Mouse (Mus musculus) MEL (cell line): ENCODE data around the gene Tiam1. TPM values are rescaled to one million over a fixed set of nuclear protein-coding genes. Genes with fewer than 3 reads are reported as not detected.

Experiments used
- DNase-seq: peaks from one replicate; pipeline ENCODE4 v3.0.0; 2011; ENCODE audit warnings: low read depth, low spot score
- H3K27ac ChIP-seq: 2 replicates; pipeline ENCODE4 v1.5.1; 2012; ENCODE audit warnings: low read depth, mild to moderate bottlenecking, control low read depth, low read length, moderate library complexity; ENCODE audit not compliant: control insufficient read depth
- H3K27me3 ChIP-seq, 2 experiments: fragments of 150-350 bp in 1 of 2; sonication (generic) in 1 of 2; 2 replicates each; pipeline ENCODE4 v1.6.1; 2012; ENCODE audit warnings: low read length in 2 of 2, mild to moderate bottlenecking in 2 of 2, improper control_type of control experiment in 1 of 2, moderate library complexity in 1 of 2; ENCODE audit not compliant: insufficient read depth in 2 of 2, control insufficient read depth in 1 of 2
- H3K36me3 ChIP-seq, 2 experiments: 2 replicates each; pipeline ENCODE4 v1.6.1; 2012 to 2014; ENCODE audit warnings: low read length in 2 of 2, improper control_type of control experiment in 1 of 2, inconsistent platforms in 1 of 2, mild to moderate bottlenecking in 1 of 2; ENCODE audit not compliant: insufficient read depth in 2 of 2, control insufficient read depth in 1 of 2
- H3K4me1 ChIP-seq, 2 experiments: fragments of 150-350 bp in 1 of 2; sonication (generic) in 1 of 2; 2 replicates each; pipeline ENCODE4 v1.6.1; 2012; ENCODE audit warnings: low read length in 2 of 2, improper control_type of control experiment in 1 of 2, mild to moderate bottlenecking in 1 of 2; ENCODE audit not compliant: insufficient read depth in 2 of 2, control insufficient read depth in 1 of 2
- H3K4me3 ChIP-seq, 2 experiments: fragments of 150-350 bp in 1 of 2; sonication (generic) in 1 of 2; 2 replicates each; pipeline ENCODE4 v1.5.1; 2012; ENCODE audit warnings: low read depth in 2 of 2, low read length in 2 of 2, mild to moderate bottlenecking in 2 of 2, moderate library complexity in 2 of 2, control low read depth in 1 of 2, improper control_type of control experiment in 1 of 2; ENCODE audit not compliant: control insufficient read depth in 1 of 2, insufficient read depth in 1 of 2
- H3K79me2 ChIP-seq: 2 replicates; pipeline ENCODE4 v1.6.1; 2012; ENCODE audit warnings: mild to moderate bottlenecking, low read length, moderate library complexity; ENCODE audit not compliant: control insufficient read depth, poor library complexity, insufficient read depth
- H3K9ac ChIP-seq: 2 replicates; pipeline ENCODE4 v1.6.1; 2012; ENCODE audit warnings: low read depth, mild to moderate bottlenecking, control low read depth, low read length, moderate library complexity; ENCODE audit not compliant: control insufficient read depth, poor library complexity, severe bottlenecking
- H3K9me3 ChIP-seq: fragments of 150-350 bp; sonication (generic); replicated peaks from 2 replicates; pipeline ENCODE4 v1.6.1; 2012; ENCODE audit warnings: mild to moderate bottlenecking, low read length, improper control_type of control experiment, moderate library complexity; ENCODE audit not compliant: insufficient read depth
- CHD2 ChIP-seq: IDR thresholded peaks from 2 replicates; pipeline ENCODE4 v1.6.1; 2011; ENCODE audit warnings: low read length, improper control_type of control experiment
- E2F4 ChIP-seq: IDR thresholded peaks from 2 replicates; pipeline ENCODE4 v1.6.1; 2011; ENCODE audit warnings: low read depth, low read length, improper control_type of control experiment, borderline replicate concordance
- ELF1 ChIP-seq: IDR thresholded peaks from 2 replicates; pipeline ENCODE4 v1.6.1; 2014; ENCODE audit warnings: low read depth, mild to moderate bottlenecking, inconsistent platforms, low read length, improper control_type of control experiment, moderate library complexity
- GATA1 ChIP-seq: IDR thresholded peaks from 2 replicates; pipeline ENCODE4 v1.6.1; 2011; ENCODE audit warnings: low read depth, low read length, improper control_type of control experiment
- JUND ChIP-seq: IDR thresholded peaks from 2 replicates; pipeline ENCODE4 v1.6.1; 2011; ENCODE audit warnings: low read depth, mild to moderate bottlenecking, improper control_type of control experiment, low read length
- MAZ ChIP-seq: IDR thresholded peaks from 2 replicates; pipeline ENCODE4 v1.6.1; 2012; ENCODE audit warnings: low read depth, mild to moderate bottlenecking, inconsistent platforms, low read length, improper control_type of control experiment
- MEF2A ChIP-seq: IDR thresholded peaks from 2 replicates; pipeline ENCODE4 v1.6.1; 2014; ENCODE audit warnings: low read depth, mild to moderate bottlenecking, inconsistent platforms, low read length, improper control_type of control experiment; ENCODE audit not compliant: poor library complexity, insufficient replicate concordance, severe bottlenecking; ENCODE audit errors: extremely low read depth
- MXI1 ChIP-seq: IDR thresholded peaks from 2 replicates; pipeline ENCODE4 v1.6.1; 2011; ENCODE audit warnings: mild to moderate bottlenecking, low read depth, low read length, improper control_type of control experiment
- MYB ChIP-seq: IDR thresholded peaks from 2 replicates; pipeline ENCODE4 v1.6.1; 2011; ENCODE audit warnings: mild to moderate bottlenecking, low read depth, low read length, improper control_type of control experiment
- MYC ChIP-seq: IDR thresholded peaks from 2 replicates; pipeline ENCODE4 v1.6.1; 2011; ENCODE audit warnings: low read depth, mild to moderate bottlenecking, low read length, improper control_type of control experiment, moderate library complexity
- NELFE ChIP-seq: IDR thresholded peaks from 2 replicates; pipeline ENCODE4 v1.6.1; 2011; ENCODE audit warnings: low read depth, low read length, improper control_type of control experiment
- POLR2A ChIP-seq, 2 experiments: IDR thresholded peaks; 2 replicates each; pipeline ENCODE4 v1.6.1; 2011 to 2012; ENCODE audit warnings: low read length in 2 of 2, mild to moderate bottlenecking in 2 of 2, control low read depth in 1 of 2, improper control_type of control experiment in 1 of 2, low read depth in 1 of 2, moderate library complexity in 1 of 2; ENCODE audit not compliant: control insufficient read depth in 1 of 2, insufficient read depth in 1 of 2, poor library complexity in 1 of 2
- POLR2AphosphoS2 ChIP-seq: IDR thresholded peaks from 2 replicates; pipeline ENCODE4 v1.6.1; 2011; ENCODE audit warnings: low read length, improper control_type of control experiment
- RCOR1 ChIP-seq: IDR thresholded peaks from 2 replicates; pipeline ENCODE4 v1.6.1; 2012; ENCODE audit warnings: low read depth, mild to moderate bottlenecking, inconsistent platforms, low read length, improper control_type of control experiment
- TAL1 ChIP-seq: IDR thresholded peaks from 2 replicates; pipeline ENCODE4 v1.6.1; 2012; ENCODE audit warnings: mild to moderate bottlenecking, inconsistent platforms, low read length, moderate library complexity, mixed read lengths
- TBP ChIP-seq: IDR thresholded peaks from 2 replicates; pipeline ENCODE4 v1.8.0; 2011; ENCODE audit warnings: low read depth, low read length, improper control_type of control experiment
- TCF12 ChIP-seq: IDR thresholded peaks from 2 replicates; pipeline ENCODE4 v1.6.1; 2014; ENCODE audit warnings: low read depth, mild to moderate bottlenecking, inconsistent platforms, low read length, improper control_type of control experiment, moderate library complexity
- ZMIZ1 ChIP-seq: IDR thresholded peaks from 2 replicates; pipeline ENCODE4 v1.6.1; 2012; ENCODE audit warnings: low read depth, mild to moderate bottlenecking, inconsistent platforms, low read length, improper control_type of control experiment, moderate library complexity
- ZNF384 ChIP-seq: IDR thresholded peaks from 2 replicates; pipeline ENCODE4 v1.6.1; 2012; ENCODE audit warnings: low read depth, mild to moderate bottlenecking, inconsistent platforms, low read length, improper control_type of control experiment
- polyA plus RNA-seq, 2 experiments: library from polyadenylated mRNA; stranded (reverse) in 1 of 2; unstranded in 1 of 2; fragments of >175 nt in 1 of 2; fragments of >200 nt in 1 of 2; gene quantifications; 2 replicates each; pipeline versions ENCODE4 v1.2.1 to v1.2.4; 2012; ENCODE audit warnings: low replicate concordance in 2 of 2, low read depth in 1 of 2; ENCODE audit not compliant: insufficient read length in 2 of 2, insufficient read depth in 1 of 2, missing spikeins in 1 of 2
- total RNA-seq: library from RNA; depleted of rRNA; stranded (reverse); fragments of 300-350 nt; gene quantifications from 2 replicates; pipeline ENCODE4 v1.2.3, GENCODE M21; 2012

The Tiam1 gene
- total and polyA plus RNA-seq, 3 experiments: 15.0 to 23.9 (median 19.9) TPM

GRCm38 (mm10) chr16:89818661-89819060 is 324.9 kb downstream of the Tiam1 start:
- Histone ChIP-seq H3K9me3 (no peaks in the 10 kb centered on the region), H3K9ac (no peak overlapping the region), H3K36me3 (no peaks in the 10 kb centered on the region; a peak in 1 of 4 replicates), H3K4me3 (no peak overlapping the region), H3K27ac (no peak overlapping the region), H3K4me1 (no peaks in the 10 kb centered on the region), H3K79me2 (no peaks in the 10 kb centered on the region), H3K27me3 (no peaks in the 10 kb centered on the region)
- no peak for DNase-seq
- TF ChIP-seq TCF12 (no peak), E2F4 (no peak), POLR2A (IDR thresholded peaks at IDR 0.05; ENCODE audit: control insufficient read depth in 1 of 2, insufficient read depth in 1 of 2, low read depth in 1 of 2, low read length in 2 of 2, poor library complexity in 1 of 2) (no peak), MEF2A (no peak)

GRCm38 (mm10) chr16:89817861-89818630 is 325.5 kb downstream of the Tiam1 start:
- Histone ChIP-seq H3K79me2 (no peaks in the 10 kb centered on the region), H3K27ac (no peak overlapping the region), H3K4me1 (no peaks in the 10 kb centered on the region), H3K9me3 (no peaks in the 10 kb centered on the region), H3K9ac (no peak overlapping the region), H3K36me3 (no peaks in the 10 kb centered on the region; a peak in 1 of 4 replicates), H3K27me3 (no peaks in the 10 kb centered on the region), H3K4me3 (no peak overlapping the region)
- no peak for DNase-seq
- TF ChIP-seq MAZ (no peak), MXI1 (no peak), ZMIZ1 (no peak), ZNF384 (no peak), POLR2AphosphoS2 (no peak), JUND (no peak), TBP (no peak), CHD2 (no peak), RCOR1 (no peak), TAL1 (no peak), POLR2A (IDR thresholded peaks at IDR 0.05; ENCODE audit: control insufficient read depth in 1 of 2, insufficient read depth in 1 of 2, low read depth in 1 of 2, low read length in 2 of 2, poor library complexity in 1 of 2) (no peak), NELFE (no peak), ELF1 (no peak), MYC (no peak), MYB (no peak), GATA1 (no peak)
